Mouse (Mus musculus) splenic B cell, adult 2 months (primary cell): Measurements from ENCODE around the gene Gm10320.

Experiments
- DNase-seq: peaks from one replicate; pipeline ENCODE4 v3.0.0-alpha.2; 2011; ENCODE audit warnings: low read depth, low spot score
- H3K27me3 ChIP-seq: 2 replicates; pipeline ENCODE4 v1.6.1; 2012; ENCODE audit warnings: mild to moderate bottlenecking, low read length, moderate library complexity, mixed read lengths; ENCODE audit not compliant: control insufficient read depth, poor library complexity, insufficient read depth, severe bottlenecking
- H3K36me3 ChIP-seq: 2 replicates; pipeline ENCODE4 v1.6.1; 2012; ENCODE audit warnings: mild to moderate bottlenecking, low read length, moderate library complexity, mixed read lengths; ENCODE audit not compliant: control insufficient read depth, poor library complexity, insufficient read depth, severe bottlenecking

Gene Gm10320

DNA sequence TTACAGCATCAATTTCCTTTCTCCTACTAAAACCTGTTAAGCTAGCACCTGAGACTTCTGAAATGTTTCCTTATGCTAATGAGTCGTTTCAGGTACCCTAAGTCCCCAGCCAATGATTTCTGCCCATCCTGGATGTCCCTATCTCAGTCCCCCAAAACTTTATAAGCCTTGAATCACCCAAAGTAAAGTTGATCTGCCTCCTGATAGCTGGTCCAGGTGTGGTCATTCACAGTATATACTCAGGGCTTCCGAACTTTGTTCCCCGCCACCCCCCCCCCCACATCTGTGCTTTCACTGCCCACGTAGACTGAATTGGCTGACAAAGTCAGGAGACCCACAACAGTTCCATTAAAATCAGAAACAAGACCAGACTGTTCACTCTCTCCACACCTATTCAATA is 20.3 kb upstream of the Gm10320 start:
- Histone ChIP-seq H3K27me3 (no peaks in the 10 kb centered on the region), H3K36me3 (no peaks in the 10 kb centered on the region)
- no peak for DNase-seq

DNA sequence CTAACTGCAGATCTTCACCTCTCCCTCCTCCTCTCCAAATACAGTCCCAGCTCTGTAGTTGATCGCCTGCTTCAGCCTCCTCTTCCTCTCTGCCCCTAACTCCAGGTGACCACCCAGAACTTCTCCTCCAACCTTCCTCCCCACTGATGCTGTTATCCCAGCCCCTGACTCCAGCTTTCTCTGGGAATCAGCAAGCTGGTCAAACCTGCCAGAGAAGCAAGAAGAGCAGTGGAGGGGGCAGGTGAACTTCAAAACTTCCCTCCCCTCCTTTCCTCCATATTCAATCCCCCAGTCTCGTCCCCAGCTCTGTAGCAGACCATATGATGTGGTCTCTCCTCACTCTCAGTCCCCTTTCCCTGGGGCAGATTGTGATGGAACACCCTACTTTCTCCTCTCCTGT is 15.9 kb upstream of the Gm10320 start:
- no peaks in the 10 kb centered on the region for H3K36me3 ChIP-seq
- no peaks in the 10 kb centered on the region; the same call in 1 of the 2 replicates for H3K27me3 ChIP-seq
- no peak for DNase-seq

DNA sequence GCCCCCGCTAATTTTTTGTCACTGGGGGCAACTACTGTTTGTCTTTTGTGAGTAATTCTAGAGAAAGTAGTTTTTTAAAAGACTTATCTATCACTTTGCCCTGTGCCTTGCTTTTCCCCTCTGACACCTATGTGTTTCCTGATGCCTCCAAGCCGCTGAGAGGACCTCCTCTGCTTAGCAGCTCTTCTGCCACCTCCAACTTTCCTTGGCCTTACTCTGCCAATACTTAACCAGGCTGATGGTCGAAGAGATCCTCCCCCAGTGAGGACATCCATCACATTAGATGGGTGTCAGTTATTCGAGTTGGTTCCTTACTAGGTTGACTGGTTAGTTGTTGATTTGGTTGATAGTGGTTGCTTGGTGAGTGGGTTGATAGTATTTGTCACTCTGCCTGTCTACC is 14.7 kb upstream of the Gm10320 start:
- no peaks in the 10 kb centered on the region; the same call in 1 of the 2 replicates for H3K27me3 ChIP-seq
- H3K36me3 ChIP-seq = no peaks in the 10 kb centered on the region
- no peak for DNase-seq

DNA sequence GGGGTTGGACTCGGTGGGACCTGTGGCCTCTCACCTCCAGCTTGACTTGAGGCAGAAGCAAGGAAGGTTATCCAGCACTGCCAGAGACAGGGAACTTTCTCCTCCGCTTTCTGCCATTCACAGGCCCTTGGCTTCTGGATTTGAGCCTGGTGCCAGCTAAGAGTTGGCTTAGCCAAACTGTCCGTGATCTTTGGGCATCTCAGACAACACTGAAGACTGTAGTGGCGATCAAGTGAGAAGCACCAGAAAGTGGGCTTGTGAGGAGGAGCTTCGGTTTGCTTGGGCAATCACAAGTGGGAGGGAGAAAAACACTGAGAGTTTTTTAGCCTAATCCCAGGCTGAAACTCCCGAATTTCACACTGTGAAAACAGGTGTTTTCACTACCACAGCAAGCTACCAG is 14.2 kb upstream of the Gm10320 start:
- no peaks in the 10 kb centered on the region for H3K36me3 ChIP-seq
- no peak for DNase-seq
- H3K27me3 ChIP-seq = no peaks in the 10 kb centered on the region; the same call in 1 of the 2 replicates

DNA sequence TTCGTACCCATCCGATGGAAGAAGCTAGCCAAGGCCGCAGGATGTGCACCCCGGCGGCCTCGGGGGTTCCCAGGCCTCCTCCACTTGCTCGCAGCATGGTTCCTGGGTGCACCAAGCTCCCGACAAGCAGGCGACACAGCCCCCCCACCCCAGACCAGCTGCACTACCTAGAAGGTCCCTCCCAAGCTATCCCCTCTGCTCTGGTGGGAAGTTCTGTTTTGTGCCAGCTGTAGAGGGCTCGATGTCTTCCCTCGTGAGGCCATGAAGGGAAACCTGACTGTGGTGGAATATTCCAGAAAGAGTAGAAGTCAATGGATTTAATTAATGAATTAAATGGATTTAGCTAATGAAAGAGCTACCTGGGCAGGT is 13.7 kb upstream of the Gm10320 start:
- no peaks in the 10 kb centered on the region for H3K36me3 ChIP-seq
- no peak for DNase-seq
- H3K27me3 ChIP-seq = no peaks in the 10 kb centered on the region; the same call in 1 of the 2 replicates

DNA sequence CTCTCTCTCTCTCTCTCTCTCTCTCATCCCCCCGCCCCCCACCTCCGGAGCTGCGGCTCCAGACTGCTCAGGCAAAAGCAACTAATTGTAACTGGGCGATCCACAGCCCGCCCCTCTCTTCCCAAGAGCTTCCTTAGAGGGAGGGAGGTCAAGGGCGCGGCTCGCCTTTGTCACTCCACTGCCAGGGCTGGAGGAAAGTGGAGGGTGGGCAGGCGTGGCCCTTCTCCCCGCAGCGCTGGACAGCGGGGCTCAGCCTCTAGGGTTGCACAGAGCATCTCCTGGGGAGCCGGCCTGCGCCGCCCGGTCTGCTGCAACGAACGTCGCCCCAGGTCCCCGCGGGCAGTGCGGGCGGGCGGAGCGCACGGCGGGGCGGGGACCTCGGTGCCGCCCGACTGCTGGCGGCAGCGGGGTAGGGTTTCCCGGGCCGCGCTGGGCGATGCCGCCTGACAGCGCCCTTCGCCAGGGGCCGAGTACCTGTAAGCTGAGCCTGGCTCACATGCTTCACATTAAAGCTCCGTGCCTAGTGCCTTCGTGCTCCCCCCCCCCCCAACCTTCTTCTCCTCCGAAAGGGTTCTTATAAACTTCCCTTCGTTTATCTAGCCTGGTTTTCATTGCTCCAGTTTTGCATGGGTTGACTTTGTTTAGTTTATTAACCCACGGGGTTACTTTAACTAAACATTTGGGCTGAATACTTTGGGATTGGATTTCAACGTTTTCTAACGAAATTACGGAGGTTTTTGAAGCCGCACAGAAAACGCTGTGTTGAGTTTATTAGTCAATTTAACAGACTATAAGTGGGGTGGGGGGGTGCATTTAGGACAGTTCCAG is 13.1 kb upstream of the Gm10320 start:
- Histone ChIP-seq H3K27me3 (no peaks in the 10 kb centered on the region; the same call in 1 of the 2 replicates), H3K36me3 (no peaks in the 10 kb centered on the region)
- DNase-seq = no peak

DNA sequence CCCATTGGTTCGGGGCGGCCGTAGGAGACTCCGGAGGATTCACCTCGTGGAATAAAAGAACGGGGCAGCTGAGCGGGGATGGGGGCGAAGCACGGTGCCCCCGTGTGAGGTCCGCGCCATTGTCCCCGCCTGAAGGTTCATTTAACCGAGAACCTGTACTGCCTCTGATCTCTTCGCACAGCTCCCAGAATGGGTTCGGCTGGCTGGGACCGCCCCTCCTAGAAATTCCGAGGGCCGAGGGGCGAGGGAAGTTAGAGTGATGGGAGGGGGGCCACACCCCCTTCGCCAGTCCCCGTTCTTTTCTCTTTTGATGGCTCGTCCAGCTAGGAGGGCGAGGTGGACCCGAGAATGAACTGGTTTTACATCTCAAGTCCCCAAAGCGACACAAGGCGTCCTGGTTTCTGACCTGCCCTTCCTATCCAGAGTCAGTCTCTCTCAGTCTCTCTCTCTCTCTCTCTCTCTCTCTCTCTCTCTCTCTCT is 12.4 kb upstream of the Gm10320 start:
- DNase-seq = no peak
- H3K36me3 ChIP-seq = no peaks in the 10 kb centered on the region
- no peaks in the 10 kb centered on the region; the same call in 1 of the 2 replicates for H3K27me3 ChIP-seq

DNA sequence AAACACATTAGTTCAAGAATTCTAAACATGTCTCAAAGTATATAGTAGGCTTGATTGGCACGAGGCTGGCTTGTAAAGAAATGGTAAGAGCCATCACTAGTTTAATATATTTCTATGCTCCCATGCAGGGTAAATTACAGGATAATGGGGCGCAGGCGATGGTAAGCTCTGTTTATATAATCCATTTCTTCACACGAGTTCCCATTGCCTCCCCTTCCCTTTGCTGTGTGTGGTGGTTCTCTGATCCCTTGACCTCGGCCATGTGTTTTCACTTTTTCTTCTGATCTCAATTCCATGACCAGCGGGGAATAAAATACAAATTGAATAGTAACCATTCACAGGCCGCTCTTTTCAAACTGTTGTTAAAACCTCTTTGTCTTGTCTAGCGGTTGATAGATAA is 11.8 kb upstream of the Gm10320 start:
- H3K36me3 ChIP-seq = no peaks in the 10 kb centered on the region
- H3K27me3 ChIP-seq = no peaks in the 10 kb centered on the region; the same call in 1 of the 2 replicates
- DNase-seq = no peak

DNA sequence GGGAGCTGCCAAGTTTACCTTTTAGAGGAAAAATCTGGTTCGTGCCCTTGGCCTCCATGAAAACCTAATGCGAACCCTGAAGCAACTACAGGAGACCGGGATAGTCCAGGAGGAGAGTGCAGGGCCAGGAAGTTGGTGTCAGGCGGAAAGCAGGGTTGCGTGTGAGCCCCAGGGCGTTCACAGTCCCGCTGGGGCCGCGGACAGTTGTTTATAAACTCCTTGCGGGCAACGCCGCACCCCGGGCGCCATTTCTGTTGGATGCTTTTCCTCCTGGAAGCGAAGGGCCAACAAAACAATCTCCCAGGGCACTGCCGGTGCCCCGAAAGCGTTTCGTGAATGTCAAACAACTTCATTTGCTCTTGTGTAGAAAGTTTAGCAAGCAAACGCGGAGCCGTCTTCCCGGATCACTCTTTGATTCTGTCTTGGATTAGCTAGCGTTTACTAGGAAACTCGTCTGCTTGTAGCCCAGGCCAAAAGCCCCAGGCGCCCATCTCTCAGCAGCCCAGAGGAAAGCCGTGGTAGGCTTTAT is 11.1 kb upstream of the Gm10320 start:
- no peaks in the 10 kb centered on the region for H3K36me3 ChIP-seq
- H3K27me3 ChIP-seq = no peaks in the 10 kb centered on the region; the same call in 1 of the 2 replicates
- DNase-seq = no peak

DNA sequence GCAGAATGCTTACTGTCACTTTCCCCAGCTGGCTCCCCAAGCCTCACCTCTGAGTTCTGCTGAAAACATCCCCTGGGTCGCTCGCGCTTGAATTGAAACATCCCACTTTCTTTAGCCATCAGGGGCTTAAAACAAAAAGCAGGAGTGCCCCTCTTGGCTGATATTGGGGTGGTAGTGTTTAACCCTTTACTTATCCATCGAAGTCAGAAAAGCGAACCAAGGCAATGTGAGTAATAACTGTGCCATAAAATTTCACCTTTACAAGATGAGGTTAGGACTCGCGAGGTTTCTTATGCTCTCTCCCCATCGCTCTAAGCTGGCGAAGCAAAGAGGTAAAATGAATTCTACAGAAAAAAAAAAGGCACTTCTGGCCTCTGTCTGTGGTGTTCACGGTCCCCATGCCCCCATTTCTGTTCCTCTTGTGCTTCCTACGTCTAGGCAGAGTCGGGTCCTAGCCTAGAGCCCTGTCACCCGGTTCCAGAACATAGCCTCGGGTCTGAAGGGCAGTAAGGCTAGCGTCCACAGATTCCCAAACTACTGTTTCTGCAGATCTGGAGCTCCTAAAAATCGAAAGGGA is 10.5 kb upstream of the Gm10320 start:
- H3K27me3 ChIP-seq = no peaks in the 10 kb centered on the region; the same call in 1 of the 2 replicates
- no peak for DNase-seq

DNA sequence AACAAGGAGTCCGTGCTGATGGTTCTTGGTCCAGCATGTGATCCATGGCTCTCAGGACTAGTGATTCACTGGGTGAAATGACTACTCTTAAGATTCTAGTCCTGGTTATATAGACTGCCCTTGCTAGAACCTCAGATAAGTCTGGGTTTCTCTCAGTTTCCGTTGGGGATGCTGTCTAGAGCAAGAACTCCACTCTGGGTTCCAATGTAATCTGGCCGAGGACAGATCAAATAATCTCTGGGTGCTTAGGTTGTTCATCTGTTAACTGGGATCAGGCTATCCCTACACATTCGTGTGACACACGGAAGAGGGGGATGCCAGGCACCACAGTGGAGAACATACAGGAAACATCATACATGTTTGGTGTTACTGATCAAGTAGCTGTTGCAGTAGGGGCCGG is 9.5 kb upstream of the Gm10320 start:
- Histone ChIP-seq H3K27me3 (no peaks in the 10 kb centered on the region; the same call in 1 of the 2 replicates), H3K36me3 (no peaks in the 10 kb centered on the region)
- DNase-seq = no peak

More for the DNA sequence above, 10.5 kb upstream of the Gm10320 start:
- no peaks in the 10 kb centered on the region for H3K36me3 ChIP-seq

DNA sequence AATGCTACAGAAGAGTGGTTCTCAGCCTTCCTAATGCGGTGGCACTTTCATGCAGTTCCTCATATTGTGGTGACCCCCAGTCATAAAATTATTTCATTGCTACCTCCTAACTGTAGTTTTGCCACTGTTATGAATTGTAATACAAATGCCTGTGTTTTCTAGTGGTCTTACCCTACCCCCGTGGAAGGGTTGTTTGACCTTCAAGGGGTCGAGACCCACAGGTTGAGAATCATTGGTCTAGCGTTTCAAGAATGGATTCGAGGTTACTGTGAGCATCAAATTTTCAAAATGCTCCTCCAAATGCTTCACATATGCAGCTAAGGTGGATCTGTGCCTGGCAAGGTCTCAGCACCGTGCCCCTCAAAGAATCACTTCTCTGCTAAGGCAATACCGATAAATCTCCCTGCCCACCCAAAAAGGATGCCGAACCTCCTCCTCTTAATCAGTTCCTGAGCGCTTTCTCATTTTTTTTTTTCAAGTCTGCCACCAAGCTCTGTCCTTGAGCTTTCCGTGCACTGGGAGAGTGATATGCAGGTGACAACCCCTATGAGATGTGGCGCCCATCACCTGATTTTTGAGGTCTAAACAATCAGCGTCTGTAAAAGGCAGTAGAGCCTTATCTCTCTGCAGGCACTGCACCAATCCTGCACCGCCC is 8.8 kb upstream of the Gm10320 start:
- H3K36me3 ChIP-seq = no peaks in the 10 kb centered on the region
- DNase-seq = no peak
- no peaks in the 10 kb centered on the region; the same call in 1 of the 2 replicates for H3K27me3 ChIP-seq

DNA sequence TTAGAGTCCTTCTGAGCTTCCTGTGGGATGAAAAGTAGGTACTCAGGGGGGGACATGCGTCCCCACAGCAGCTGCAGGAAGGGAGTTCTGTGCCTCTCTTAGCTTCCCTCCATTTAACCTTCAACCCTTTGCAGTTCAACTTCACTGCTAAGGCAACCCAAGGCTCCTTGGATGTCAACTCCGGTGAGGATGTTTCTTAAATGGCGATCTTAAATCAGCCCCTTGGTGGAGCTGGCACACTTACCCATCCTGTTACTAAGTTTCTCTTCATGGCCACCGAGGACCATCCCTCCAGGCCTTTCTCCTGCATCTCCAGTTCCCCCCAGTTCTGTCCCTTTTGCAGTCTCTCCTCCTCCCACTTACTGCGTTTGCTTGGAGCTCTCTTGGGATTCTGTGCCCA is 6.8 kb upstream of the Gm10320 start:
- Histone ChIP-seq H3K36me3 (no peaks in the 10 kb centered on the region), H3K27me3 (no peaks in the 10 kb centered on the region; the same call in 1 of the 2 replicates)
- DNase-seq = no peak

DNA sequence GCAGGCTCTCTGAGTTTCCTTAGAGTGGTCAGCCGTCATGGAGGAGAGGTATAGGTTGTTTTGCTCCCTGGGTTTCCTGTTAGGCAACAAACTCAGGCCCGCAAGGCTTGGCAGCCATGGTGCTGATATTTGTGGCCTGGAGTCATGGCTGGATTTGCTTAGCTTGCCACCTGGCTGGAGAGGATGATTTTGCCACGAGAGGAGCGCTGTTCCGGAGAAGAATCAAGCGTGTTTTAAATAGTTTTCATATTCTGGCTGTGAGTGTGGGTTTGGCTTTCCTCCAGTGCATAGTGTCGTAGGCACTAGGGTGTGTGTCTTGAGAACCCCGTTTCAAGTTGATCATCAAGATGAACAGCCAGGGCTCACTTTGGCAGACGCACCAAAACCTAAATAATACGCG is 6.3 kb upstream of the Gm10320 start:
- DNase-seq = no peak
- H3K27me3 ChIP-seq = no peaks in the 10 kb centered on the region

More for the DNA sequence above, 6.3 kb upstream of the Gm10320 start:
- H3K36me3 ChIP-seq = no peaks in the 10 kb centered on the region
